Mouse (Mus musculus): ENCODE measurements around the gene Ltbp4.

- no peak for TF ChIP-seq TCF12 (IDR thresholded peaks at IDR 0.05; ENCODE audit: low read depth, low read length)
- TF ChIP-seq BHLHE40 (IDR thresholded peaks at IDR 0.05; ENCODE audit: low read depth, low read length) = no peak
- no peak for TF ChIP-seq CTCF (conservative IDR thresholded peaks at IDR 0.05 in 1 of 2, IDR thresholded peaks at IDR 0.05 in 1 of 2; ENCODE audit: low read depth in 2 of 2, low read length in 2 of 2)
- no peak for TF ChIP-seq SIN3A (IDR thresholded peaks at IDR 0.05; ENCODE audit: low read length)
These were observed 76.6 kb downstream of the Ltbp4 start for GRCm38 (mm10) chr7:27260856-27261255.
